Comparison of ENCODE assay signal across 23 mouse cellular contexts in genomic region chr3:159317471-159317870, GRCm38 (mm10).
DNase-seq lines count a peak whose midpoint lies in the region; ATAC-seq lines count a peak whose summit lies in the region.
"Had no signal": no experiment of that assay in that cellular context is flagged by ENCODE, and none has a peak within 500 bp of the region (broad histone marks: within the 10 kb centered on the region; RNA-seq: fewer than 3 reads in every experiment).

No protein-coding gene starts in this region.

- 54% methylated on average over 3 of the region's 3 CpGs for WGBS in embryonic facial prominence, embryonic 11.5 days
- WGBS in embryonic facial prominence, embryonic 10.5 days, result 56% methylated on average over 3 of the region's 3 CpGs
- 76% methylated on average over 3 of the region's 3 CpGs for WGBS in midbrain, embryonic 14.5 days
- 78% methylated on average over 3 of the region's 3 CpGs for WGBS in midbrain, embryonic 10.5 days

- H3K27ac ChIP-seq in embryonic facial prominence, embryonic 11.5 days (replicated peaks; ENCODE audit: low read depth, low read length), result no peak overlapping the region
- no peak overlapping the region for H3K27ac ChIP-seq in embryonic facial prominence, embryonic 10.5 days (replicated peaks)
- H3K27ac ChIP-seq in midbrain, embryonic 14.5 days (replicated peaks; ENCODE audit: low read depth, low read length), result no peak overlapping the region
- no peak overlapping the region for H3K27ac ChIP-seq in midbrain, embryonic 10.5 days (replicated peaks)
- H3K27ac ChIP-seq: intestine, embryonic 15.5 days; limb, embryonic 15.5 days; liver, embryonic 13.5 days; macrophage; neural tube, embryonic 13.5 days had no signal

- H3K36me3 ChIP-seq in embryonic facial prominence, embryonic 11.5 days (replicated peaks; ENCODE audit: control insufficient read depth, insufficient read depth, low read depth, low read length), result no peaks in the 10 kb centered on the region
- no peaks in the 10 kb centered on the region for H3K36me3 ChIP-seq in embryonic facial prominence, embryonic 10.5 days (replicated peaks)
- H3K36me3 ChIP-seq in midbrain, embryonic 14.5 days (ENCODE audit: control insufficient read depth, insufficient read depth, low read length), result no peaks in the 10 kb centered on the region
- no peaks in the 10 kb centered on the region for H3K36me3 ChIP-seq in midbrain, embryonic 10.5 days
- H3K36me3 ChIP-seq: intestine, embryonic 15.5 days; limb, embryonic 15.5 days; liver, embryonic 13.5 days; neural tube, embryonic 13.5 days had no signal

- no peaks in the 10 kb centered on the region for H3K27me3 ChIP-seq in embryonic facial prominence, embryonic 11.5 days (ENCODE audit: control insufficient read depth, insufficient read depth, low read length)
- no peaks in the 10 kb centered on the region for H3K27me3 ChIP-seq in embryonic facial prominence, embryonic 10.5 days (replicated peaks; ENCODE audit: low read depth, poor library complexity, severe bottlenecking)
- H3K27me3 ChIP-seq in midbrain, embryonic 14.5 days (ENCODE audit: control insufficient read depth, insufficient read depth, low read length), result no peaks in the 10 kb centered on the region
- H3K27me3 ChIP-seq in midbrain, embryonic 10.5 days (ENCODE audit: low read depth, poor library complexity, severe bottlenecking), result no peaks in the 10 kb centered on the region
- H3K27me3 ChIP-seq: intestine, embryonic 15.5 days; limb, embryonic 15.5 days; liver, embryonic 13.5 days; neural tube, embryonic 13.5 days had no signal

- H3K4me3 ChIP-seq in embryonic facial prominence, embryonic 11.5 days (ENCODE audit: low read depth, low read length), result no peak overlapping the region
- no peak overlapping the region for H3K4me3 ChIP-seq in embryonic facial prominence, embryonic 10.5 days
- no peak overlapping the region for H3K4me3 ChIP-seq in midbrain, embryonic 14.5 days (replicated peaks; ENCODE audit: low read depth, low read length)
- H3K4me3 ChIP-seq in midbrain, embryonic 10.5 days, result no peak overlapping the region
- H3K4me3 ChIP-seq: intestine, embryonic 15.5 days; limb, embryonic 15.5 days; liver, embryonic 13.5 days; neural tube, embryonic 13.5 days had no signal

- H3K4me2 ChIP-seq in embryonic facial prominence, embryonic 11.5 days (ENCODE audit: low read depth, low read length), result no peak overlapping the region
- no peak overlapping the region for H3K4me2 ChIP-seq in midbrain, embryonic 14.5 days (ENCODE audit: low read length)
- H3K4me2 ChIP-seq: intestine, embryonic 15.5 days; limb, embryonic 15.5 days; liver, embryonic 13.5 days; neural tube, embryonic 13.5 days had no signal

- H3K9ac ChIP-seq in embryonic facial prominence, embryonic 11.5 days (replicated peaks; ENCODE audit: low read length), result no peak overlapping the region
- no peak overlapping the region for H3K9ac ChIP-seq in midbrain, embryonic 14.5 days (replicated peaks; ENCODE audit: low read length)
- H3K9ac ChIP-seq: intestine, embryonic 15.5 days; limb, embryonic 15.5 days; liver, embryonic 13.5 days; neural tube, embryonic 13.5 days had no signal

- no peaks in the 10 kb centered on the region for H3K9me3 ChIP-seq in embryonic facial prominence, embryonic 11.5 days (replicated peaks; ENCODE audit: control insufficient read depth, low read length)
- H3K9me3 ChIP-seq in embryonic facial prominence, embryonic 10.5 days, result no peaks in the 10 kb centered on the region
- no peaks in the 10 kb centered on the region for H3K9me3 ChIP-seq in midbrain, embryonic 14.5 days (ENCODE audit: control insufficient read depth, low read length)
- no peaks in the 10 kb centered on the region for H3K9me3 ChIP-seq in midbrain, embryonic 10.5 days (replicated peaks)
- H3K9me3 ChIP-seq: intestine, embryonic 15.5 days; limb, embryonic 15.5 days; liver, embryonic 13.5 days; neural tube, embryonic 13.5 days had no signal

- DNase-seq in embryonic facial prominence, embryonic 11.5 days (ENCODE audit: low spot score), result peak; percentile 17
- no peak for DNase-seq in embryonic facial prominence, embryonic 10.5 days (ENCODE audit: low spot score)
- no peak for DNase-seq in frontal cortex, postnatal 10 days (ENCODE audit: low spot score in 2 of 2)
- peak; percentile 4 for DNase-seq in midbrain, embryonic 14.5 days
- DNase-seq in midbrain, embryonic 10.5 days (ENCODE audit: low spot score), result no peak
- peak; percentile 12 for DNase-seq in mesoderm, embryonic 11.5 days (ENCODE audit: low read depth, low spot score)
- DNase-seq in right cerebral cortex, adult 18-20 months, result no peak
- DNase-seq: adrenal gland, postnatal 25 days; cerebellum, adult 2 months; gastrocnemius, postnatal 10 days; heart, postnatal 14 days; kidney, adult 2 months; liver, embryonic 13.5 days; lung, adult 2 months; lung, postnatal 10 days; thymus, postnatal 4 days had no signal

- ATAC-seq in embryonic facial prominence, embryonic 11.5 days (replicated peaks; ENCODE audit: insufficient number of reproducible peaks, low FRiP score, low TSS enrichment, low read depth), result no peak
- peak; percentile 47; the same call in 1 of the 2 replicates for ATAC-seq in frontal cortex, adult (ENCODE audit: low TSS enrichment)
- ATAC-seq in midbrain, embryonic 14.5 days (ENCODE audit: low FRiP score, low TSS enrichment), result no peak
- ATAC-seq: CD4-positive, CD25-positive, alpha-beta regulatory T cell, adult 4 months; hindbrain, embryonic 16.5 days; intestine, embryonic 15.5 days had no signal

- H3K4me1 ChIP-seq in embryonic facial prominence, embryonic 11.5 days (ENCODE audit: control insufficient read depth, insufficient read depth, low read length), result no peaks in the 10 kb centered on the region
- H3K4me1 ChIP-seq in embryonic facial prominence, embryonic 10.5 days, result no peaks in the 10 kb centered on the region
- H3K4me1 ChIP-seq in midbrain, embryonic 14.5 days (ENCODE audit: control insufficient read depth, insufficient read depth, low read length), result no peaks in the 10 kb centered on the region
- H3K4me1 ChIP-seq in midbrain, embryonic 10.5 days, result no peaks in the 10 kb centered on the region
- H3K4me1 ChIP-seq: intestine, embryonic 15.5 days; limb, embryonic 15.5 days; liver, embryonic 13.5 days; neural tube, embryonic 13.5 days had no signal

Comparison
In these comparisons a context has a peak if more than half of its experiments do, and no peak if none do; other contexts are left out.
1. DNase-seq: peak in embryonic facial prominence, embryonic 11.5 days (single experiment), midbrain, embryonic 14.5 days (single experiment) and mesoderm, embryonic 11.5 days (single experiment); none in embryonic facial prominence, embryonic 10.5 days (single experiment), frontal cortex, postnatal 10 days (0 of 2), midbrain, embryonic 10.5 days (single experiment) and right cerebral cortex, adult 18-20 months (single experiment).